Mouse (Mus musculus) lung, postnatal 4 days (tissue): Measurements from ENCODE around the gene Dennd4a.

Experiments
- DNase-seq, 2 experiments: peaks; one replicate each; pipeline ENCODE4 v3.0.0; 2021

Dennd4a gene

GRCm38 (mm10) chr9:64790673-64791660, 20.2 kb upstream of the Dennd4a start:
- peak; percentile 46 to 58 for DNase-seq

- no peak for DNase-seq
Observed at GRCm38 (mm10) chr9:64791676-64792075, 19.5 kb upstream of the Dennd4a start.

- peak in 1 of 2 experiments; percentile 30 for DNase-seq
Observed at GRCm38 (mm10) chr9:64792379-64793274, 18.5 kb upstream of the Dennd4a start.

DNA sequence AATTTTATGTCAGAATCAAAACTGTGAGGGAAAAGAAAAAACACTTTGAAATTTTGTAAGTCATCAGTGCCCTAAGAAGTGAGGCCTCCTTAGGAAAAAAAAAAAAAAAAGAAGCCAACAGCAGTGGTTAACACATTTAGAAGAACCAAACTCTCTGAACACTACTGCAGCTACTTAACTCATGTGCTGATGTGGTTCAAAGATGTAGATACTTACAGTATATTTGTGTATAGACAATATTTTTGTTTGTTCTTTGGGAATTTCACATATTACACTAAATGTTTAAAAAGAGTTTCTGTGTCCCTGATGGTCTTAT, 17.9 kb upstream of the Dennd4a start:
- no peak for DNase-seq

- DNase-seq, result no peak
Observed at GRCm38 (mm10) chr9:64793794-64794193, 17.3 kb upstream of the Dennd4a start.

DNA sequence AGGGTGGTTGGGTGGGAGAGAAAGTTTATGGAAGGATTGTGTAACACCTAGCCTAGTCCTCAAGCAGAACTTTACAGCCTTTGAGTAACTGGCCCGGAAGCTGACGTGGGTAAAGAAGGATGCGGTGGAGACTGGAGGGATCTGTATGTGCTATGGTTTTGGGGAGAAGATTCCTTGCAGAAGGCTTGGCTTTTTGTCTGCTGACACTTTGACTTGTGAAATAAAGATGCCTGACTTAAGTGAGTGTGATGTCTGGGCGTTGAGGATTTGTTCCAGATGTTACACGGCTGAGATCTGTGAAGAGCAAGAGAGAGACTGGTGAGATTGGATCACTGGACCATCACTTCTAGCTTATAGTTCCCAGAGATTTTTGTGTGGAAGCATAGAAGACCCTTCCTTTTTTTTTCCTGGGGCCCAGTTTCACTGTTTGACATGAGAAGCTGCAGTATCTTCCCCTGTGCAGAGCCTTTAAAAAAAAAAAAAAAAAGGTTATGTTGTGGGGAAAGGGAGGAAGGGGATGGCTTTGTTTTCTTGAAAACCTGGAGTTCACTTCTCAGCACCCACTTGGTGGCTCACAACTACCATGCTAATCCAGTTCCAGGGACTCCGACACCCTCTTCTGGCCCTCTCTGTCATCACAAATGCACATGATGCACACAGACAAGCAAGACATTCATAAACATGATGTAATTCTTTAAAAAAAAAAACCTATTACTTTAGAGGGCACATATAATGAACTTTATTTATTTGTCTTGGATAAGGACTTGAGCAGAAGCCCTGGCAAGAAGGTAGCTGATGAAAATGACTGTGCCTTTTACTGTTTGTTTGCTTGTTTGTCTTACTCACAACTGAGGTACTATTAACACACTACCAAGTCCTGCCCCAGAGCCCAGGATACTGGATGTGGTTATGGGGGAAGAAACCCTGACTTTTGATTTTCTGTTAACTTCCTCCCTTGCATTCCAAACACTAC, 16.4 kb upstream of the Dennd4a start:
- DNase-seq, result peak; percentile 60 to 79

DNA sequence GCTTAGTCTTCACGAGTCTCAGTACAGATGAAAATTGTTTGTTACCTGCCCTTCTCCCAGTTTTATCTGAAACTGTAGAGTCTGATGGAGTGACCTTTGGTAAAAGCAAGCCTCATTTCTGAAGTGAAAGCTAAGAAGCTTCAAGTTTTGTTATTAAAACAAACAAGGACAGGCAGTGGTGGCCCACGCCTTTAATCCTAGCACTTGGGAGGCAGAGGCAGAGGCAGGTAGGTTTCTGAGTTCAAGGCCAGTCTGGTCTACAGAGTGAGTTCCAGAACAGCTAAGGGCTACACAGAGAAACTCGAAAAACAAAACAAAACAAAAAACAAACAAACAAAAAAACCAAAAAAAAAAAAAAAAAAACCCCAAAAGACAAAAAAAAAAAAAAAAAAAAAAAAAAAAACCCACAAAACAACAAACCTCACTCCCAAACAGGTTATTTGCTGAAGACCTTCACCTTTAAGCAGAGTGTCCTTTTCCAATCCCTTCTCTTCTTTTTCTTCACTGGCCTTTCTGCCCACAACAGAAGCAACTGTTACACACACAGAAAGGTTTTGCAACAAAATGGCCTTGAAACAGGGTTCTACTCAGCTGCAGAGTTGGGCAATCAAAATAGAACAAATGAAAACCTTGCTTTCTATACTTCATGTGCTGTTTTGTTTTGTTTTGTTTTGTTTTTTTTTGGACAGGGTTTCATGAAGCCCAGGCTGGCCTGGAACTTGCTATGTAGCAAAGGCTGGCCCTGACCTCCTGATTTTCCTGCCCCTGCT, 15.1 kb upstream of the Dennd4a start:
- no peak for DNase-seq

GRCm38 (mm10) chr9:64797392-64797791, 13.7 kb upstream of the Dennd4a start:
- no peak for DNase-seq

DNA sequence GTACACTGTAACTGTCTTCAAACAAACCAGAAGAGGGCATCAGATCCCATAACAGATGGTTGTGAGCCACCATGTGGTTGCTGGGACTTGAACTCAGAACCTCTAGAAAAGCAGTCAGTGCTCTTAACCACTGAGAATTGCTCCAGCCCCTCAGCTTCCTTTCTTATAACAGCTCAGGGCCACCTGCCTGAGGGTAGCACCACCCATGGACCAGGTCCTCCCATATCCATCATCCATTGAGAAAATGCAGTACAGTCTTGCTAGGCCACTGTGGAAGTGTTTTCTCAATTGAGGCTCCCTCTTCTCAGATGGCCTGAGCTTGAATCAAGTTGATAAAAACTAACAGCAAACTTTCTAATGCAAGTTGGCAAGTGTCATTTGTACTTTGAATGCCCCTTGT, 13.0 kb upstream of the Dennd4a start:
- no peak for DNase-seq

DNA sequence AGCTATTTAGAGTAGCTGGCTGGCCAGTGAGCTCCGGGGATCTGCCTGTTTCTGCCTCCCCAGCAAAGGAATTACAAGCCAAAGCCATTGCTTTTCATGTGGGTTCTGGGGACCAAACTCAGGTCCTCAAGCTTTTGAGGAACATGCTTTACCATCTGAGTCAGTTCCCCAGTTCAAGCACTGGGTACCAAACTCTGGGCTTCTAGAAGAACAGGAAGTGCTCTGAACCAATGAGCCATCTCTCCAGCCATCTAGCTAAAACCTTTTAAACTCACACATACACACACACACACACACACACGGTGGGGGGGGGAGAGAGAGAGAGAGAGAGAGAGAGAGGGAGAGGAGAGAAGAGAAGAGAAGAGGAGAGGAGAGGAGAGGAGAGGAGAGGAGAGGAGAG, 12.3 kb upstream of the Dennd4a start:
- no peak for DNase-seq

DNA sequence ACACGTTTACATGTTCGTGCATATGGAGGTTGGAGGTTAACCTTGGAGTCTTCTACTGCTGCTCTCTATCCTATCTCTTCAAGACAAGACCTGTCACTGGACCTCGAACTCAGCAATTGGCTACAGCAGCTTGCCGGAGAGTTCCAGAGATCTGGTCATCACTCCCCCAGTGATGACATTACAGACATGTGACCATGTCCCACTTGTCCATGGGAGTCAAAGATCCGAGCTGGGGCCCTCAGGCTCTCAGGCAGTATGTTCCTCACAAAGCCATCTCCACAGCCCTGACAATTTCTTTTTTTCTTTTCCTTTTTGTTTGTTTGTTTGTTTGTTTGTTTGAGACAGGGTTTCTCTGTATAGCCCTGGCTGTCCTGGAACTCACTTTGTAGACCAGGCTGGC, 11.6 kb upstream of the Dennd4a start:
- DNase-seq, result no peak

DNA sequence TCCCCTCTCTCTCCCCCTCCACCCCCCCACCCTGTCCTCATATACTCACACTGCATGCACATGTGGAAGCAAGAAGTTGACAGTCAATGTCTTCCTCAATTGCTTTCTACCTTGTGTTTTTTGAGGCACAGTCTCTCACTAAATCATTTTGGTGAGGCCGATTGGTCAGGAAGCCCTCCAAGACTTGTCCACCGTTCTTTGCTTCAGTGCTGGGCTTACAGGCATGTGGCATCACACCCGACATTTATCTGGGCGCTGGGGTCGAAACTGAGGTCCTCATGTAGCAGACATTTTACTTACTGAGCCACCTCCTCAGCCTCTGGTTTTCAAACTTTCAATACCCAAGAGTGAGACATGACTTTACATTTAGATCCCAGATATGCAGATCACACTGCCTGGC, 8.6 kb upstream of the Dennd4a start:
- DNase-seq, result no peak

- DNase-seq, result no peak
Observed at GRCm38 (mm10) chr9:64803373-64804214, 7.5 kb upstream of the Dennd4a start.

GRCm38 (mm10) chr9:64805875-64806274, 5.3 kb upstream of the Dennd4a start:
- no peak for DNase-seq

- no peak for DNase-seq
Observed at GRCm38 (mm10) chr9:64806335-64807060, 4.6 kb upstream of the Dennd4a start.

- no peak for DNase-seq
Observed at GRCm38 (mm10) chr9:64807061-64807808, 3.9 kb upstream of the Dennd4a start.

- no peak for DNase-seq
Observed at GRCm38 (mm10) chr9:64809851-64810250, 1.3 kb upstream of the Dennd4a start.

DNA sequence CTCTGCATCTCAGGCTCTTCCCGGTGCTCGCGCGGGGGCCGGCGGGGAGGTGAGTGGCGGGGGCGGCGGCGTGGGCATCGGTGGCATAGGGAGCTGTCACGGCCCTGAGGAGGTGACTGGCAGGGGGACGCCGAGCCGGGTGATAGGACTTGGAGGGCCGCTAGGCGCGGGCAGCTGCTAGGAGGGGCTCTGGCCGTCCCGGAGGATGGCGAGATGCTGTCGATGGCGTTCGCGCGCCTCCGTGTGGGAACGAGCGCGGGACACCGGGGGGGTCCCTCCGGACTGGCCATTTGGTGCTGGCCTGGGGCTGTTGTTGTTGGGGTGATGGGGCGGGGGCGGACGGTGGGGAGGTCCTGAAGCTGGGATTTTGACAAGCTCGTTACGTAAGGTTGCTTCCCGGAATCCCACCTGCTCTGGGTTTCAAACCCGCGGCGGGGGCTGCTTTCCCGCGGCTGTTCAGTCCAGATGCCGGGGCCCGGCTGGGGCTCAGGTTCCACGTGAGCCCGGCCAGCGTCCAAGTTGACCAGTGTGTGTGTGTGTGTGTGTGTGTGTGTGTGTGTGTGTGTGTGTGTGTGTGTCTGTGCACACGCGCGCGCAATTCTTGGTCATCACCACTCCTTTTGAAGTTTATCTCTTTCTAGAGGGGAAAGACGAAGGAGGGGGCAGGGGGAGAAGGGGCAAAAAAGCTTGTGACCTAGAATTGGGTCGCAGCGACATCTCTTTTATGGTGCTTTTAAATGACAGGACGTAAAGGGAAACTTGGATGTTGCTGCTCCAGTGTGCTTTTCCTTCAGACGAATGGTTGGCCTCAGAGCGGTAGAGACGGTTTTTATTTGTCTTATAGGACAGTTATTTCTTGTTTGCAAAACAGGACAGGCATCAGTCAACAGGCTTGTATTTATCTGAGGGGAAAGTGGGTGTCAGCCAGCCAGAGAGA, 666 bp downstream of the Dennd4a start:
- DNase-seq, result peak in 1 of 2 experiments; percentile 67
